Mouse (Mus musculus) liver, postnatal 0 days (tissue): ENCODE data around the gene Fam178b.

Source experiments
- CTCF ChIP-seq: sonication (generic); IDR thresholded peaks from 2 replicates; pipeline ENCODE4 v1.5.1; 2016; ENCODE audit warnings: antibody characterized with exemption, low read depth
- EP300 ChIP-seq: IDR thresholded peaks from 2 replicates; pipeline ENCODE4 v1.6.1; 2016; ENCODE audit warnings: antibody characterized with exemption, low read depth, mild to moderate bottlenecking

GRCm38 (mm10) chr1:36534595-36535058, 148.4 kb downstream of the Fam178b start:
- TF ChIP-seq EP300 = no peak
- TF ChIP-seq CTCF = no peak
